Comparison of ENCODE assay signal across 8 mouse cellular contexts in genomic region chr19:46598720-46599252, GRCm38 (mm10). TPM values are rescaled to one million over a fixed set of nuclear protein-coding genes. Genes with fewer than 3 reads are reported as not detected.
DNase-seq lines count a peak whose midpoint lies in the region; ATAC-seq and TF ChIP-seq lines count a peak whose summit lies in the region.

TSS of gene Wbp1l (plus strand) at chr19:46599084.

- peaks cover 17% of the 10 kb centered on the region for H3K4me1 ChIP-seq in embryonic facial prominence, embryonic 13.5 days
- H3K4me1 ChIP-seq in kidney, adult 2 months (ENCODE audit: control insufficient read depth, insufficient read depth, low read length) = peaks cover 21% of the 10 kb centered on the region
- peaks cover 8% of the 10 kb centered on the region for H3K4me1 ChIP-seq in limb, embryonic 12.5 days (replicated peaks)
- peaks cover 25% of the 10 kb centered on the region for H3K4me1 ChIP-seq in midbrain, embryonic 15.5 days
- peaks cover 6% of the 10 kb centered on the region; the same call in 1 of the 2 replicates for H3K4me1 ChIP-seq in spleen, adult 2 months (ENCODE audit: control insufficient read depth, insufficient read depth, insufficient read length)

- peak; percentile 77 for TF ChIP-seq POLR2A in kidney, adult 2 months (IDR thresholded peaks at IDR 0.05; ENCODE audit: low read depth, low read length)
- TF ChIP-seq POLR2A in spleen, adult 2 months (IDR thresholded peaks at IDR 0.05; ENCODE audit: low read depth, low read length) = peak; percentile 48; the same call in 1 of the 2 replicates

- TF ChIP-seq CTCF in kidney, adult 2 months (conservative IDR thresholded peaks at IDR 0.05; ENCODE audit: insufficient read depth, insufficient read length, low read depth, low read length) = no peak
- TF ChIP-seq CTCF in spleen, adult 2 months (IDR thresholded peaks at IDR 0.05; ENCODE audit: extremely low read depth, insufficient read depth, insufficient read length, insufficient replicate concordance) = no peak

- peak within 1 kb of the TSS; percentile 86 for H3K9ac ChIP-seq in embryonic facial prominence, embryonic 13.5 days
- peak within 1 kb of the TSS; percentile 84 for H3K9ac ChIP-seq in limb, embryonic 12.5 days (replicated peaks)
- peak within 1 kb of the TSS; percentile 84 for H3K9ac ChIP-seq in midbrain, embryonic 15.5 days

- no peaks in the 10 kb centered on the region for H3K9me3 ChIP-seq in embryonic facial prominence, embryonic 13.5 days
- no peaks in the 10 kb centered on the region for H3K9me3 ChIP-seq in limb, embryonic 12.5 days
- H3K9me3 ChIP-seq in midbrain, embryonic 15.5 days = no peaks in the 10 kb centered on the region

- peak within 1 kb of the TSS; percentile 76 for H3K27ac ChIP-seq in embryonic facial prominence, embryonic 13.5 days
- H3K27ac ChIP-seq in kidney, adult 2 months (ENCODE audit: insufficient read depth, low read depth, low read length) = peak within 1 kb of the TSS; percentile 74
- peak within 1 kb of the TSS; percentile 41; the same call in 1 of the 2 replicates for H3K27ac ChIP-seq in limb, embryonic 12.5 days
- H3K27ac ChIP-seq in midbrain, embryonic 15.5 days = peak within 1 kb of the TSS; percentile 73
- peak within 1 kb of the TSS; percentile 59 for H3K27ac ChIP-seq in spleen, adult 2 months (ENCODE audit: insufficient read depth, low read length)

- peak; percentile 98 for DNase-seq in 3134 (ENCODE audit: extremely low read depth, insufficient read length, low spot score)
- peak; percentile 97 for DNase-seq in adrenal gland, postnatal 36 days
- DNase-seq in heart, adult 18-20 months = peak; percentile 97 to 99
- DNase-seq in kidney, adult 2 months = peak; percentile 99
- peak; percentile 94 to 98 for DNase-seq in spleen, adult 2 months (ENCODE audit: low read depth in 1 of 2, low spot score in 2 of 2)

- ATAC-seq in embryonic facial prominence, embryonic 13.5 days (ENCODE audit: insufficient number of reproducible peaks, insufficient read depth, low FRiP score, low TSS enrichment, low read depth) = peak; percentile 99
- ATAC-seq in limb, embryonic 12.5 days (ENCODE audit: insufficient number of reproducible peaks, insufficient read depth, low FRiP score, low TSS enrichment, low read depth) = peak; percentile 99
- ATAC-seq in midbrain, embryonic 15.5 days (replicated peaks) = peak; percentile 99

- under 1% methylated on average over 22 of the region's 22 CpGs for WGBS in embryonic facial prominence, embryonic 13.5 days
- WGBS in kidney, adult 2 months = under 1% methylated on average over 21 of the region's 22 CpGs
- WGBS in limb, embryonic 12.5 days = under 1% methylated on average over 22 of the region's 22 CpGs
- under 1% methylated on average over 22 of the region's 22 CpGs for WGBS in midbrain, embryonic 15.5 days
- under 1% methylated on average over 22 of the region's 22 CpGs for WGBS in spleen, adult 2 months

- peak within 1 kb of the TSS; percentile 98 for H3K4me3 ChIP-seq in embryonic facial prominence, embryonic 13.5 days
- H3K4me3 ChIP-seq in kidney, adult 2 months (ENCODE audit: insufficient read depth, low read depth, low read length) = peak within 1 kb of the TSS; percentile 85
- peak within 1 kb of the TSS; percentile 88 for H3K4me3 ChIP-seq in limb, embryonic 12.5 days (replicated peaks)
- H3K4me3 ChIP-seq in midbrain, embryonic 15.5 days = peak within 1 kb of the TSS; percentile 97
- H3K4me3 ChIP-seq in spleen, adult 2 months (ENCODE audit: extremely low read depth, insufficient read depth, insufficient read length) = peak within 1 kb of the TSS; percentile 91

- peaks cover 48% of the 10 kb centered on the region for H3K36me3 ChIP-seq in embryonic facial prominence, embryonic 13.5 days
- no peaks in the 10 kb centered on the region for H3K36me3 ChIP-seq in kidney, adult 2 months (ENCODE audit: control insufficient read depth, insufficient read depth, low read length)
- peaks cover 44% of the 10 kb centered on the region for H3K36me3 ChIP-seq in limb, embryonic 12.5 days
- H3K36me3 ChIP-seq in midbrain, embryonic 15.5 days (replicated peaks) = peaks cover 5% of the 10 kb centered on the region; the same call in 1 of the 2 replicates
- no peaks in the 10 kb centered on the region for H3K36me3 ChIP-seq in spleen, adult 2 months (ENCODE audit: control insufficient read depth, insufficient read depth, low read length)

- peak within 1 kb of the TSS; percentile 90 for H3K4me2 ChIP-seq in embryonic facial prominence, embryonic 13.5 days
- H3K4me2 ChIP-seq in limb, embryonic 12.5 days = peak within 1 kb of the TSS; percentile 84
- H3K4me2 ChIP-seq in midbrain, embryonic 15.5 days = peak within 1 kb of the TSS; percentile 98

- H3K27me3 ChIP-seq in embryonic facial prominence, embryonic 13.5 days = no peaks in the 10 kb centered on the region
- H3K27me3 ChIP-seq in kidney, adult 2 months (replicated peaks; ENCODE audit: control insufficient read depth, insufficient read depth, low read length) = no peaks in the 10 kb centered on the region
- H3K27me3 ChIP-seq in limb, embryonic 12.5 days = no peaks in the 10 kb centered on the region
- no peaks in the 10 kb centered on the region for H3K27me3 ChIP-seq in midbrain, embryonic 15.5 days (replicated peaks)
- H3K27me3 ChIP-seq in spleen, adult 2 months (ENCODE audit: control insufficient read depth, insufficient read depth, low read length) = no peaks in the 10 kb centered on the region

RNA-seq across cellular contexts. Expression of gene Wbp1l, which starts in this region (rescaled TPM):
- total RNA-seq in adrenal gland, postnatal 36 days (2021) = 100 to 1,000 TPM; 131 to 170 TPM
- 41.9 and 42.5 TPM in 2 replicates for polyA plus RNA-seq in embryonic facial prominence, embryonic 13.5 days (2015; fragmentation: Nextera tagmentation; extraction: Ambion mirVana)
- 10 to 100 TPM; 46.9 to 60.7 TPM for total RNA-seq in heart, adult 18-20 months (2021)
- 60.1 and 60.3 TPM in 2 replicates for polyA plus RNA-seq in kidney, adult 2 months (2012; rRNA removed)
- polyA plus RNA-seq in limb, embryonic 12.5 days (2016; fragmentation: Nextera tagmentation; extraction: Ambion mirVana) = 48.3 and 48.6 TPM in 2 replicates
- polyA plus RNA-seq in midbrain, embryonic 15.5 days (2015; fragmentation: Nextera tagmentation; extraction: Ambion mirVana) = 41.1 and 42.6 TPM in 2 replicates
- 37.3 and 42.3 TPM in 2 replicates for polyA plus RNA-seq in spleen, adult 2 months (2012; rRNA removed)

Comparison
In these comparisons a context has a peak if more than half of its experiments do, and no peak if none do; other contexts are left out.
1. Peak in every context shown above with its lines: DNase-seq, ATAC-seq, H3K4me3 ChIP-seq and H3K27ac ChIP-seq.